Mouse (Mus musculus) lung, embryonic 15.5 days (tissue): ENCODE data around the gene Atp1a3. TPM values are rescaled to one million over a fixed set of nuclear protein-coding genes. Genes with fewer than 3 reads are reported as not detected.
A peak's percentile ranks its signal among the peaks of the same experiment; 100 is the strongest.

Source experiments
- ATAC-seq: fragments of 200-750 bp; cut with Nextera tagmentation; 2 replicates; pipeline ENCODE4 v1.8.0; 2017; ENCODE audit warnings: moderate number of reproducible peaks, borderline replicate concordance; ENCODE audit not compliant: low FRiP score, low TSS enrichment; ENCODE audit errors: extremely low read depth
- H3K27ac ChIP-seq: fragments of 300-500 bp; sonication (generic); 2 replicates; pipeline ENCODE4 v1.5.1; 2015; ENCODE audit warnings: moderate library complexity, mild to moderate bottlenecking, inconsistent platforms
- H3K27me3 ChIP-seq: fragments of 300-500 bp; sonication (generic); 2 replicates; pipeline ENCODE4 v1.6.1; 2015; ENCODE audit warnings: inconsistent platforms
- H3K36me3 ChIP-seq: fragments of 300-500 bp; sonication (generic); 2 replicates; pipeline ENCODE4 v1.6.1; 2015; ENCODE audit warnings: inconsistent platforms
- H3K4me1 ChIP-seq: fragments of 300-500 bp; sonication (generic); 2 replicates; pipeline ENCODE4 v1.6.1; 2015; ENCODE audit warnings: inconsistent platforms
- H3K4me2 ChIP-seq: fragments of 300-500 bp; sonication (generic); 2 replicates; pipeline ENCODE4 v1.6.1; 2015; ENCODE audit warnings: inconsistent platforms, mild to moderate bottlenecking, moderate library complexity
- H3K4me3 ChIP-seq: fragments of 300-500 bp; sonication (generic); 2 replicates; pipeline ENCODE4 v1.5.1; 2015; ENCODE audit warnings: mild to moderate bottlenecking, inconsistent platforms
- H3K9ac ChIP-seq: fragments of 300-500 bp; sonication (generic); 2 replicates; pipeline ENCODE4 v1.6.1; 2015; ENCODE audit warnings: inconsistent platforms
- H3K9me3 ChIP-seq: fragments of 300-500 bp; sonication (generic); 2 replicates; pipeline ENCODE4 v1.6.1; 2016; ENCODE audit warnings: inconsistent platforms
- WGBS: fragments of 180-500 bp; shearing (Covaris S2); methylation state at CpG from one replicate; pipeline ENCODE4 v1.1.7; 2015; 5-methylcytosine and 5-hydroxymethylcytosine counted together
- polyA plus RNA-seq: library from polyadenylated mRNA; unstranded; fragments of >200 nt; fragmentation: Nextera tagmentation; extraction: Ambion mirVana; gene quantifications from 2 replicates; pipeline ENCODE4 v1.2.1, GENCODE M21; 2015

The Atp1a3 gene
- polyA plus RNA-seq, 1 experiment from 2014 or later = 1.3 TPM

DNA sequence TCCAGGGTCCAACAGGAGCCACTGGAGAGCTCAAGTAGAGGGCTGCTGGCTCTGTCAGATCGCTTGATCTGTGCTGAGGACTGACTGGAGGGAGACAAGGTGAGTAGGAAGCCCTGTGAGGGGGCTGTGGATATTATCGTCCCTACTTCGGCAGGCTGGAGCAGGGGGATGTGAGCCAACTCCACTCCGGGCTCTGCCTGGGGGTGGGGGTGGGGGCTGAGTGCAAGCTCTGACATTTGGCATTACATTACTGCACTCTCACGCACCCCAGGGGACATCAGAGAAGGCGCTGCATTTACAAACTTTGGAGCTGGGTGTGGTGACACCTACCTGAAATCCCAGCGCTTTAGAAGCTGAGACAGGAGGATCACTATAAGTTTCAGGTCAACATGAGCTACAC is 5.8 kb upstream of the Atp1a3 start:
- Histone ChIP-seq H3K4me1 (peaks cover 10% of the 10 kb centered on the region; the same call in 1 of the 2 replicates), H3K36me3 (0 out of 2 replicates have a peak, but pooled peaks cover 8% of the 10 kb centered on the region), H3K9me3 (no peaks in the 10 kb centered on the region), H3K4me2 (no peak overlapping the region), H3K27me3 (peaks cover 53% of the 10 kb centered on the region), H3K27ac (no peak overlapping the region), H3K4me3 (no peak overlapping the region), H3K9ac (no peak overlapping the region)
- ATAC-seq = no peak
- 60% methylated on average over 7 of the region's 7 CpGs for WGBS

DNA sequence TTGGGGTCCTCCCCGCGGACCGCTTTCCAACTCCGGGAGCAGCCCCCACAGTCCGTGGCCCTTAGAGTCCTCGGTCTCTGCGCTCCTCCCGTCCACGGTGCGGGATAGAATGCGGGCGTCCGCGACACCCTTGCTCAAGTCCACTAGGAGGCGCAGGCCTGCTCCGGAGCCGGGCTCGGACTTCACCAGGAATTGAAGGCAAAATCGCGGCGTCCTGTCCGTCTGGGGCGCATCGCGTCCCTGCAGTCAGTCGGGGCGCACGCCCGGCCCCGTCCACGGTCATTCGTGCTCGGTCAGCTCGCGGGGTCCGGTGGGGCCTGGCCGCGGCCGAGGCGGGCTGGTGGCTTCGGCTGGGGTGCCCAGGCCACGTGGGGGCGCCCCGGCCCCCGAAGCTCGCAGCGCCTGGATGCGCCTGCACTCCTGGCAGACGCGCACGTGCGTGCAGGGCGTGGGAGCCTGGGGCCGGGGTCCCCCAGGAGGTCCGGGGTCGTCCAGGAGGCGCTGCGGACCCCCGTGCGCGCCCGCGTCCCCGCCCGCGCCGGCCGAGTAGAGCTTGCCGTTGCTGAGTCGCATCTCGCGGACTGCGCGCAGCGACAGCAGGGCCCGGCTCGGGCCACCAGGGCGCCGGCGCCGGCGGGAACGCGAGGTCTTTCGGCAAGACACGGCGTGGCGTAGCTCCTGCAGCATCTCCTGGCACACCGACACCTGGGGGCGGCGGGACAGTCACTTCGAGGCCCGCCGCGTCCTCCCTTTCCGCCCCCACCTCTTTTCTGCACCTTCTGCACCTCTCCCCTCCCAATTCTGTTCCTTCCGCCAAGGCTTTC is 4.5 kb upstream of the Atp1a3 start:
- Histone ChIP-seq H3K9me3 (no peaks in the 10 kb centered on the region), H3K4me2 (peak overlapping the region; percentile 68), H3K27ac (no peak overlapping the region), H3K36me3 (0 out of 2 replicates have a peak, but pooled peaks cover 4% of the 10 kb centered on the region), H3K27me3 (peaks cover 65% of the 10 kb centered on the region), H3K4me1 (peaks cover 15% of the 10 kb centered on the region), H3K9ac (no peak overlapping the region), H3K4me3 (peak overlapping the region; percentile 32)
- 2% methylated on average over 85 of the region's 97 CpGs for WGBS
- no peak for ATAC-seq

DNA sequence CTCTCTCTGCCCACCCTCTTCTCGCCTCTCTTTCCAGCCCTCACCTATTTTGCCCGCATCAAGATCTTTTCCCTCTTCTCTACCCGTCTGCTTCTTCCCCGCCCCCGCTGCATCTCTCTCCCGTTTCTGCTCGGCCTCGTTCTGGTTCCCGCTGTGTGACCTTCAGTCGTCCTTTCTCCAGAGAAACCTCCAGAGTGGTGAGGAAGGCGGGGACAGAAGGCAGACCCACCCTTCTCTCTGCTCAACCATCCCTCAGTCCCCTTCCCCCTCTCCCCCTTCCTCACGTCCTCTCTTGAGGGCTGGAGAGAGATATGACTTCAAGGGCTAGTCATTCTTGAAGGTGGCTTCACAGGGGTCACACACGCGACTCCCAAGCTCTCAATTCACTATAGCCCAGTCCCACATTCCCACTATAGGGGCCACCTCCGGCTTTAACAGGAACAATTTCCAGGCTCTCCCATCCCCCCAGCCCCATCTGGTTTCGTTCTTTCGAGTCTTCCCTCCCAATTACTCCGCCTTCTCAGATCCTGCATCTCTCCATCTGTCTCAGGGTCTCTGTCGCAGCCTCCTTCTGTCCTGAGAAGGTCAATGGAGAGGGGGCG is 3.4 kb upstream of the Atp1a3 start:
- H3K9me3 ChIP-seq = no peaks in the 10 kb centered on the region
- H3K27ac ChIP-seq = no peak overlapping the region
- WGBS = 13% methylated on average over 20 of the region's 20 CpGs
- H3K36me3 ChIP-seq = no peaks in the 10 kb centered on the region
- peaks cover 16% of the 10 kb centered on the region for H3K4me1 ChIP-seq
- H3K4me3 ChIP-seq = no peak overlapping the region
- peaks cover 76% of the 10 kb centered on the region for H3K27me3 ChIP-seq
- H3K9ac ChIP-seq = no peak overlapping the region
- no peak overlapping the region for H3K4me2 ChIP-seq
- no peak for ATAC-seq

DNA sequence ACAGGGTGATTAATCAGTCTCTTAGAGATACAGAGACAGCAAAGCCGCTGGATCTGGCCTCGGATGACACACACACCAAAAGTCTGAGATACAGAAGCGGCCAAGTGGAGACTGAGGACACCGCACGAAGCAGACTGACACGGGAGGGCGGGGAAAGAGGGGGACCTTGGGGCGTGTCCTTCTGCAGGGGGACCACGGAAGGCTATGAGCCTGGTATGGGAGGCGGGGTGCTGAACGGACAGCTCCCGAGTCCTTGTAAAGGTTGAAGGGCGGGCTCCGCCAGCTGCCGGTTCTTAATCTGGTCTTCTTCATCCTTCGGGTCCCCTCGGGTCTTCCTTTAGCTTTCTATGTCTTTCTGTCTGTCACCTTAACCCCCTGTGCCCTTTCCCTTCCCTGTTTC is 2.9 kb upstream of the Atp1a3 start:
- H3K4me1 ChIP-seq = peaks cover 16% of the 10 kb centered on the region
- no peak for ATAC-seq
- no peak overlapping the region for H3K4me2 ChIP-seq
- no peak overlapping the region for H3K4me3 ChIP-seq
- H3K27ac ChIP-seq = no peak overlapping the region
- H3K36me3 ChIP-seq = no peaks in the 10 kb centered on the region
- no peak overlapping the region for H3K9ac ChIP-seq
- peaks cover 81% of the 10 kb centered on the region for H3K27me3 ChIP-seq
- no peaks in the 10 kb centered on the region for H3K9me3 ChIP-seq
- WGBS = 1% methylated on average over 16 of the region's 17 CpGs

DNA sequence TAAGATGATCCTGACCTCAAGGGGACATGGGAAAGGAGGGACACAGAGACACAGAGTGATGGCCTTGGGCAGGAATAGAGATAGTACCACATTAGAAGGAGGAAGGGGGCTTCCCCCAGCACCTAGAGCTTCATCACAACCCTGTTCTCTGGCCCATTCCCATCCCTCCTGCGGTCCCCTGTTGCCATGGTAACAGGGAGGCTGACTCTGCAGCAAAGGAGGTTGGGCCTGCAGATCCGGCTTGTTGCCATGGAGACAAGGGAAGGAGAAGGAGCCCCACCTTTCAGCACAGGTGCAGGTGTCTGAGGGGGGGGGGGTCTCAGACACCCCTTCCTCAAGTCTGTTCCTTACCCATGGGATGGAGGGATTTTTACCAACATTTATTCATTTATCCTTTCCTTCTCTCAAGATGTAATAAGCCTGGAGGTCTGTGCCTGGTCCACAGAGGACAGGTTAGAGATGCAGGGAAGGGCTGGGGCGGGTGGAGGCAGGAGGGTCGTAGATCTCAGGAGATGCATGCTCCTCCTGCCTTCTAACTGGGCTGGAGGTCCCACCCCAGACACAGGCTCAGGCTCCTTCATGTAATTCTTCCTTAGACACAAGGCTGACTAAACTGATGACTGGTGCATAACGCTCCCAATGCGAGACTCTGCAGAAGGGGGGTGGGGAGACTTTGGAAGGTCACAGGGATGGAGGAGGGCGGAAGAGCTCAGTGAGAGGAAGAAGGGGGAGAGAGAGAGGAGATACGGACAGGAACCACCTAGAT is 2.0 kb upstream of the Atp1a3 start:
- Histone ChIP-seq H3K36me3 (no peaks in the 10 kb centered on the region), H3K27me3 (peaks cover 87% of the 10 kb centered on the region), H3K9ac (no peak overlapping the region), H3K4me2 (no peak overlapping the region), H3K4me1 (peaks cover 16% of the 10 kb centered on the region), H3K9me3 (no peaks in the 10 kb centered on the region), H3K4me3 (no peak overlapping the region), H3K27ac (no peak overlapping the region)
- WGBS = 28% methylated on average over 8 of the region's 8 CpGs
- ATAC-seq = no peak

DNA sequence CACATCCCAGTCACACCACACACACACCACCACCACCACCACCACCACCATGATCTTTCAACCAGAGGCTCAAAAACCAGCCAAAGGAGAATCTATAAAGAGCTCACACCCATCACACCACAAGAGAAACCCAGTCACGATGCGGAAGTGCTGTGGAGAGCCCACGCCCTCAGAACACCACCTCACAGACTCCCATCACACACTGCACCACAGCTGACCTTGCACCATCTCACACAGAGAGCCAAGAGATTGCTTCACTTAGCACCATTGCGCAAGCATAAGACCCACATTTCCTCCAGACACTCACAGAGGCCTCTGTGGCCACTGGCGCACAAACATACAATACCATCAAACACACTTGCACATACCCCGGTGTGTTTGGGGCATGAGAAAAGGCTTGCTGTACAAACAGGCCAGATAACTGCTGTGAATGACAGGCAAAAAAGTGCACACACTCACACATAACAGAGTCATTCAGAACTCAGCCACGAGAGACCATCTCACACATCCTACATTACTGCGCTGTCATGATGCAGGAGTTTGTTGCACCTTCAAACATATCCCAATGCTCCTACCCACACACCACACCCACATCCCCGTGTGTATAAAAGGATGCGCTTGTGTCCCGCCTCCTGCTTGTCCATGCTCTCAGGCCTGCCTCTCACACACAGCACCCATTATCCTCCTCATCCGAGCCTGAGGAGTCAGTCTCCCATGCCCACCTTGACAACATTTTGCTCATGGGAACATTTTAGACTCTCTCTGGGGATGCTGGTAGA is 1.0 kb upstream of the Atp1a3 start:
- Histone ChIP-seq H3K4me3 (no peak overlapping the region), H3K27me3 (peaks cover 86% of the 10 kb centered on the region), H3K4me1 (peaks cover 16% of the 10 kb centered on the region), H3K27ac (no peak overlapping the region), H3K9me3 (no peaks in the 10 kb centered on the region), H3K4me2 (no peak overlapping the region), H3K9ac (no peak overlapping the region), H3K36me3 (no peaks in the 10 kb centered on the region)
- no peak for ATAC-seq
- 70% methylated on average over 12 of the region's 12 CpGs for WGBS

DNA sequence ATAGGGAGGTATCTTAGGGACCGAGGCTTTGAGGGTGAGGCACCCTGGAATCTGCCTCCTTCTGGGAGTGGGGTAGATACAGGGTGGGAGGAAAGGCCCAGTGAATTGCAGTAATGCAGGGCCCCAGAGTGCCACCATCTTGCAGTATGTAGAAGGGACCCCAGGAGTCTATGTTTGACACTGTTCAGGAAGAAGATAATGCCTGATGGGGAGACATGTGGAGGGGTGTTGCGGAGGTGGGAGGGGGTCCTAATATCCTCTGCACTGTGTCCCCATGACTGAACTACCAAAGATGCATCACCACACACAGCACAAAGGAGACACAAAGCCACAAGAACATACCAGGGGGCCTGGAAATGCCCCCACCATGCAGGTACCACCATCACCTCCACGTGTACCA is 413 bp upstream of the Atp1a3 start:
- Histone ChIP-seq H3K27me3 (peaks cover 80% of the 10 kb centered on the region), H3K27ac (no peak overlapping the region), H3K9me3 (no peaks in the 10 kb centered on the region), H3K4me2 (peak overlapping the region; percentile 55), H3K4me1 (peaks cover 16% of the 10 kb centered on the region), H3K9ac (no peak overlapping the region), H3K4me3 (no peak overlapping the region), H3K36me3 (no peaks in the 10 kb centered on the region)
- WGBS = 68% methylated on average over 3 of the region's 3 CpGs
- ATAC-seq = peak; percentile 17; the same call in 1 of the 2 replicates

DNA sequence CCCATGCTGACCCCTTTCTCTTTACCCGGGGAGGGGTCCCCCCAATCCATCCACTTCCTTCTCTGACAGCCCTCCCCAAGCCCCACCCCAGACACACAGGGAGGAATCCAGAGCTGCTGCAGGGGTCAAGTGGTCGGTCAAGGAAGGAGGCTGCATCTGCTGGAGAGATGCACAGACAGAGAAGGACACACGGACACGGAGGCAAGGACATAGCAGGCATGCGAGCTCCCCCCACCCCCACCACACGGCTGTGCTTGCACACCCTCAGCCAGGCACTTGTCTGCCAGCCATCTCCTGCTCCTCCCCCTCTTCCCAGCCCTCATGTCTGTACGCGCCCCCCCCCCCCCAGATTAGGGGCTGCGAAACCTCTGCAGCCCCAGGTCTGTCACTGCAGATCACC is 952 bp downstream of the Atp1a3 start:
- H3K9me3 ChIP-seq = no peaks in the 10 kb centered on the region
- peaks cover 67% of the 10 kb centered on the region for H3K27me3 ChIP-seq
- H3K27ac ChIP-seq = no peak overlapping the region
- WGBS = 30% methylated on average over 9 of the region's 9 CpGs
- no peaks in the 10 kb centered on the region for H3K36me3 ChIP-seq
- H3K9ac ChIP-seq = no peak overlapping the region
- H3K4me3 ChIP-seq = no peak overlapping the region
- ATAC-seq = no peak
- H3K4me1 ChIP-seq = peaks cover 8% of the 10 kb centered on the region; the same call in 1 of the 2 replicates
- H3K4me2 ChIP-seq = no peak overlapping the region

DNA sequence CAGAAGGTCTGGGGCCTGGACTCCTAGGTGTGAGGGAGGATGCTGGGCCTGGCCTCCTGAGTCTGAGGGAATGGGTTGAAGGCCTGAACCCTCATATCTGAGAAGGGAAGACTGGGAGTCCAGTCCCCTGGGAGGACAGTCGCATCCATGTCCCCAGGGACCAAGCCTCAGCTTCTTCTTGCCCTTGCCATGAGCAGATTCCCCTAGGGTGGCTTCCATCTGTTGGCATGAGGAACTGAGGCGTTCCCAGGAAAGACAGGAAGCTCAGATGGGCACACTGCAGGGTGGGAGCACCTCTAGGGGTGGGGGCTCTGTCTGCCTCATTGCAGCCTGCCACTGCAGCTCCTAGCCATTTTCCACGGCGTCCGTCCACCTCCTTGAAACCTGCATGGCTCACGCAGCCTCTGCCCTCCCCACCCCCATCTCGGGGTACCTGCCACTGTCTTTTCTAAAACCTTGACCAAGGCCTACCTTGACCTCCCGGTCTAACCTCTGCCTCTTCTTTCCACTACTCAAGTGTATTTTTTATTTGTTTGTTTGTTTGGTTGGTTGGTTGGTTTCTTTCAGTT is 1.9 kb downstream of the Atp1a3 start:
- H3K36me3 ChIP-seq = no peaks in the 10 kb centered on the region
- no peaks in the 10 kb centered on the region for H3K9me3 ChIP-seq
- no peak overlapping the region for H3K4me3 ChIP-seq
- no peak overlapping the region for H3K27ac ChIP-seq
- H3K4me2 ChIP-seq = no peak overlapping the region
- ATAC-seq = no peak
- 83% methylated on average over 8 of the region's 8 CpGs for WGBS
- no peak overlapping the region for H3K9ac ChIP-seq
- H3K27me3 ChIP-seq = peaks cover 58% of the 10 kb centered on the region
- H3K4me1 ChIP-seq = peaks cover 6% of the 10 kb centered on the region; the same call in 1 of the 2 replicates

DNA sequence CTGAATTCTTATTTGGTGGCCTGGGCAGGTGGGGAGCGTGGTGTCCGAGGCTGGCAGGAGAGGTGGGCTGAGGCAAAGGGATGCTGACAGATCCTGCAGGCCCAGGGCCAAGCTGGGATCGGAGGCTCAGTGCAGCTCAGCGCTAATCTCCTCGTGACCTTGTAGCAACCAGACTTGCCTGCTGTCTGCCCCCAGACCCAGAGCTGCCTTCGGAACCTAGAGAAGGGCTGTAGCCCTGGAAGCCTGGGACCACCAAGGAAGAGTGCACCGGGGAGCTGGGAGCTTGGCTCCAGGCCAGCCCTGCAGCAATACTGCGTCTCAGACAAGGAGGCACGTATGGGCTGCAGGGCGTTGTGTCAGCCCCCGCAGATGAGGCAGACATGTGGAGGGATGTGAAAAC is 2.5 kb downstream of the Atp1a3 start:
- Histone ChIP-seq H3K4me1 (peaks cover 6% of the 10 kb centered on the region; the same call in 1 of the 2 replicates), H3K4me3 (no peak overlapping the region), H3K27ac (no peak overlapping the region), H3K9ac (no peak overlapping the region), H3K36me3 (no peaks in the 10 kb centered on the region), H3K27me3 (peaks cover 51% of the 10 kb centered on the region), H3K4me2 (no peak overlapping the region), H3K9me3 (no peaks in the 10 kb centered on the region)
- 33% methylated on average over 11 of the region's 11 CpGs for WGBS
- ATAC-seq = no peak

DNA sequence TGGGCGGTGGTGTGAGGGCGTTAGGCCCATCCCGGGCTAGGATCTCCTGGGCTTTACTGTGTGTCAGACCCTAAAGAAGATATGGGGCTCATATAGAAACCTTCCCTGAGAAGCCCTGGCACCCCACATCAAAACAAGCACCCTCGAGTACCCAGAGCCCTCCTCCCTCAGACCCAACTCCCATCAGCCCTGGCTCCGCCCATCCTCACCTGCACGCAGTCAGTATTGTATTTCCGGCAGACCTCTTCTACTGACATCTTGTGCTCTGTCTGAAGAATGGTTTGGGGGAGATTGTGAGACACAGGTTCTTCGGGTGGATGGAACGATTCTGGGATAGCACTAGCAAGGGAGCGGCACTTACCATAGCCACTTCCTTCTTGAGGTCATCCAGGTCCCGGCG is 5.0 kb downstream of the Atp1a3 start:
- no peak overlapping the region for H3K9ac ChIP-seq
- no peaks in the 10 kb centered on the region for H3K9me3 ChIP-seq
- H3K36me3 ChIP-seq = no peaks in the 10 kb centered on the region
- no peak overlapping the region for H3K4me2 ChIP-seq
- H3K4me3 ChIP-seq = no peak overlapping the region
- H3K4me1 ChIP-seq = peaks cover 5% of the 10 kb centered on the region; the same call in 1 of the 2 replicates
- H3K27ac ChIP-seq = no peak overlapping the region
- ATAC-seq = no peak
- WGBS = 68% methylated on average over 12 of the region's 12 CpGs
- peaks cover 26% of the 10 kb centered on the region for H3K27me3 ChIP-seq
